Comparison of ENCODE assay signal across 9 mouse cellular contexts in genomic region chr1:134061915-134062314, GRCm38 (mm10). TPM values are rescaled to one million over a fixed set of nuclear protein-coding genes. Genes with fewer than 3 reads are reported as not detected.
A peak's percentile ranks its signal among the peaks of the same experiment; 100 is the strongest.
DNase-seq lines count a peak whose midpoint lies in the region; ATAC-seq lines count a peak whose summit lies in the region.
"Had no signal": no experiment of that assay in that cellular context is flagged by ENCODE, and none has a peak within 500 bp of the region (broad histone marks: within the 10 kb centered on the region; RNA-seq: fewer than 3 reads in every experiment).

No protein-coding gene starts in this region.

- no peaks in the 10 kb centered on the region for H3K27me3 ChIP-seq in heart, embryonic 16.5 days (ENCODE audit: control insufficient read depth, insufficient read depth, low read length)
- peaks cover 11% of the 10 kb centered on the region; the same call in 1 of the 2 replicates for H3K27me3 ChIP-seq in embryonic facial prominence, embryonic 10.5 days (replicated peaks; ENCODE audit: low read depth, poor library complexity, severe bottlenecking)
- no peaks in the 10 kb centered on the region for H3K27me3 ChIP-seq in hindbrain, embryonic 14.5 days (ENCODE audit: control insufficient read depth, insufficient read depth, low read length)
- H3K27me3 ChIP-seq in midbrain, embryonic 12.5 days, result no peaks in the 10 kb centered on the region

- no peaks in the 10 kb centered on the region for H3K36me3 ChIP-seq in heart, embryonic 16.5 days (ENCODE audit: control insufficient read depth, insufficient read depth)
- no peaks in the 10 kb centered on the region for H3K36me3 ChIP-seq in embryonic facial prominence, embryonic 10.5 days (replicated peaks)
- H3K36me3 ChIP-seq in hindbrain, embryonic 14.5 days (replicated peaks; ENCODE audit: control insufficient read depth, insufficient read depth), result no peaks in the 10 kb centered on the region
- H3K36me3 ChIP-seq in midbrain, embryonic 12.5 days, result no peaks in the 10 kb centered on the region

- no peak overlapping the region for H3K4me3 ChIP-seq in heart, embryonic 16.5 days (ENCODE audit: low read length)
- peak overlapping the region; percentile 58; the same call in 1 of the 2 replicates for H3K4me3 ChIP-seq in embryonic facial prominence, embryonic 10.5 days
- H3K4me3 ChIP-seq in hindbrain, embryonic 14.5 days (replicated peaks; ENCODE audit: low read length), result no peak overlapping the region
- H3K4me3 ChIP-seq in midbrain, embryonic 12.5 days, result no peak overlapping the region

- WGBS in heart, embryonic 16.5 days, result 69% methylated on average over 3 of the region's 3 CpGs
- WGBS in embryonic facial prominence, embryonic 10.5 days, result 56% methylated on average over 3 of the region's 3 CpGs
- 37% methylated on average over 3 of the region's 3 CpGs for WGBS in hindbrain, embryonic 14.5 days
- WGBS in midbrain, embryonic 12.5 days, result 31% methylated on average over 3 of the region's 3 CpGs

- DNase-seq in heart, postnatal 4 days, result no peak
- no peak for DNase-seq in embryonic facial prominence, embryonic 10.5 days (ENCODE audit: low spot score)
- DNase-seq in hindbrain, embryonic 14.5 days (ENCODE audit: low spot score), result no peak
- DNase-seq in layer of hippocampus, adult 9-11 months, result no peak
- no peak for DNase-seq in spleen, postnatal 14 days (ENCODE audit: low spot score in 2 of 2)
- DNase-seq in urinary bladder, postnatal 36 days (ENCODE audit: low spot score in 2 of 2), result no peak

- no peaks in the 10 kb centered on the region for H3K9me3 ChIP-seq in heart, embryonic 16.5 days (replicated peaks; ENCODE audit: control insufficient read depth, low read length)
- H3K9me3 ChIP-seq in embryonic facial prominence, embryonic 10.5 days, result no peaks in the 10 kb centered on the region
- no peaks in the 10 kb centered on the region for H3K9me3 ChIP-seq in hindbrain, embryonic 14.5 days (ENCODE audit: control insufficient read depth, low read length)
- H3K9me3 ChIP-seq in midbrain, embryonic 12.5 days, result no peaks in the 10 kb centered on the region

- H3K9ac ChIP-seq in heart, embryonic 16.5 days (ENCODE audit: low read length), result no peak overlapping the region; the same call in 1 of the 2 replicates
- no peak overlapping the region for H3K9ac ChIP-seq in hindbrain, embryonic 14.5 days
- no peak overlapping the region; the same call in 1 of the 2 replicates for H3K9ac ChIP-seq in midbrain, embryonic 12.5 days (replicated peaks)

- H3K27ac ChIP-seq in heart, embryonic 16.5 days (ENCODE audit: low read length), result peak overlapping the region; percentile 99
- peak overlapping the region; percentile 94 for H3K27ac ChIP-seq in embryonic facial prominence, embryonic 10.5 days (replicated peaks)
- H3K27ac ChIP-seq in hindbrain, embryonic 14.5 days, result peak overlapping the region; percentile 97
- peak overlapping the region; percentile 99 for H3K27ac ChIP-seq in midbrain, embryonic 12.5 days (replicated peaks)

- ATAC-seq in heart, embryonic 16.5 days (replicated peaks; ENCODE audit: extremely low read depth, insufficient read depth, low FRiP score), result no peak
- no peak for ATAC-seq in hindbrain, embryonic 14.5 days (ENCODE audit: low FRiP score)
- ATAC-seq in midbrain, embryonic 12.5 days (ENCODE audit: low FRiP score, low read depth), result no peak

- peaks cover 60% of the 10 kb centered on the region for H3K4me1 ChIP-seq in heart, embryonic 16.5 days (ENCODE audit: control insufficient read depth, insufficient read depth, low read length)
- peaks cover 80% of the 10 kb centered on the region for H3K4me1 ChIP-seq in embryonic facial prominence, embryonic 10.5 days
- peaks cover 64% of the 10 kb centered on the region for H3K4me1 ChIP-seq in hindbrain, embryonic 14.5 days (replicated peaks; ENCODE audit: control insufficient read depth, insufficient read depth, low read length)
- H3K4me1 ChIP-seq in midbrain, embryonic 12.5 days, result peaks cover 70% of the 10 kb centered on the region

- H3K4me2 ChIP-seq in heart, embryonic 16.5 days (ENCODE audit: low read depth, low read length), result peak overlapping the region; percentile 88; the same call in 1 of the 2 replicates
- 0 out of 2 replicates have a peak overlapping the region, but pooled peaks have one; percentile 46 for H3K4me2 ChIP-seq in hindbrain, embryonic 14.5 days (replicated peaks)
- peak overlapping the region; percentile 66 for H3K4me2 ChIP-seq in midbrain, embryonic 12.5 days (replicated peaks)

RNA-seq across cellular contexts. Expression of gene Btg2, which starts 17.0 kb away (rescaled TPM):
- 49.5 and 50.9 TPM in 2 replicates for polyA plus RNA-seq in heart, embryonic 16.5 days (2015; fragmentation: Nextera tagmentation; extraction: Ambion mirVana)
- 10 to 100 TPM; 27.5 to 36.2 TPM for total RNA-seq in heart, postnatal 4 days (2021)
- 32.5 and 40.4 TPM in 2 replicates for polyA plus RNA-seq in embryonic facial prominence, embryonic 10.5 days (2016; fragmentation: Nextera tagmentation; extraction: Ambion mirVana)
- 26.3 and 29.0 TPM in 2 replicates for polyA plus RNA-seq in hindbrain, embryonic 14.5 days (2014; fragmentation: Nextera tagmentation; extraction: Ambion mirVana)
- polyA plus RNA-seq in midbrain, embryonic 12.5 days (2016; fragmentation: Nextera tagmentation; extraction: Ambion mirVana), result 162 and 172 TPM in 2 replicates

RNA-seq across cellular contexts. Expression of gene Fmod, which starts 24.9 kb away (rescaled TPM):
- polyA plus RNA-seq in heart, embryonic 16.5 days (2015; fragmentation: Nextera tagmentation; extraction: Ambion mirVana), result 23.6 and 29.5 TPM in 2 replicates
- 10 to 100 TPM; 18.7 to 21.9 TPM for total RNA-seq in heart, postnatal 4 days (2021)
- polyA plus RNA-seq in embryonic facial prominence, embryonic 10.5 days (2016; fragmentation: Nextera tagmentation; extraction: Ambion mirVana), result 2.0 and 2.2 TPM in 2 replicates
- polyA plus RNA-seq in hindbrain, embryonic 14.5 days (2014; fragmentation: Nextera tagmentation; extraction: Ambion mirVana), result 5.3 and 6.2 TPM in 2 replicates
- polyA plus RNA-seq in midbrain, embryonic 12.5 days (2016; fragmentation: Nextera tagmentation; extraction: Ambion mirVana), result 10.9 and 15.0 TPM in 2 replicates
- polyA plus RNA-seq: erythroblast, embryonic 14.5 days had no signal

RNA-seq across cellular contexts. Expression of gene Chit1, which starts 49.1 kb away (rescaled TPM):
- polyA plus RNA-seq in heart, embryonic 16.5 days (2015; fragmentation: Nextera tagmentation; extraction: Ambion mirVana), result 0.31 and 0.46 TPM in 2 replicates
- not detected for total RNA-seq in heart, postnatal 4 days (2021)
- 0.09 TPM in 1 of 2 replicates, not detected in the other for polyA plus RNA-seq in embryonic facial prominence, embryonic 10.5 days (2016; fragmentation: Nextera tagmentation; extraction: Ambion mirVana)
- 0.20 and 0.23 TPM in 2 replicates for polyA plus RNA-seq in hindbrain, embryonic 14.5 days (2014; fragmentation: Nextera tagmentation; extraction: Ambion mirVana)
- not detected in 2 replicates for polyA plus RNA-seq in midbrain, embryonic 12.5 days (2016; fragmentation: Nextera tagmentation; extraction: Ambion mirVana)
- polyA plus RNA-seq: erythroblast, embryonic 14.5 days had no signal
